Mouse (Mus musculus) embryonic facial prominence, embryonic 13.5 days (tissue): ENCODE results near the gene Pdp2. TPM values are rescaled to one million over a fixed set of nuclear protein-coding genes. Genes with fewer than 3 reads are reported as not detected.
A peak's percentile ranks its signal among the peaks of the same experiment; 100 is the strongest.

Experiments used
- ATAC-seq: fragments of 200-750 bp; cut with Nextera tagmentation; 2 replicates; pipeline ENCODE4 v1.8.0; 2017; ENCODE audit warnings: low read depth; ENCODE audit not compliant: insufficient number of reproducible peaks, insufficient read depth, low FRiP score, low TSS enrichment
- H3K27ac ChIP-seq: fragments of 300-500 bp; sonication (generic); 2 replicates; pipeline ENCODE4 v1.5.1; 2015; ENCODE audit warnings: moderate library complexity, mild to moderate bottlenecking, inconsistent platforms
- H3K27me3 ChIP-seq: fragments of 300-500 bp; sonication (generic); 2 replicates; pipeline ENCODE4 v1.6.1; 2015; ENCODE audit warnings: mild to moderate bottlenecking, inconsistent platforms
- H3K36me3 ChIP-seq: fragments of 300-500 bp; sonication (generic); 2 replicates; pipeline ENCODE4 v1.6.1; 2015; ENCODE audit warnings: mild to moderate bottlenecking, inconsistent platforms
- H3K4me1 ChIP-seq: fragments of 300-500 bp; sonication (generic); 2 replicates; pipeline ENCODE4 v1.6.1; 2015; ENCODE audit warnings: inconsistent platforms
- H3K4me2 ChIP-seq: fragments of 300-500 bp; sonication (generic); 2 replicates; pipeline ENCODE4 v1.6.1; 2015; ENCODE audit warnings: moderate library complexity, mild to moderate bottlenecking, inconsistent platforms
- H3K4me3 ChIP-seq: fragments of 300-500 bp; sonication (generic); 2 replicates; pipeline ENCODE4 v1.5.1; 2015; ENCODE audit warnings: mild to moderate bottlenecking, inconsistent platforms
- H3K9ac ChIP-seq: fragments of 300-500 bp; sonication (generic); 2 replicates; pipeline ENCODE4 v1.6.1; 2015; ENCODE audit warnings: mild to moderate bottlenecking, inconsistent platforms
- H3K9me3 ChIP-seq: fragments of 300-500 bp; sonication (generic); 2 replicates; pipeline ENCODE4 v1.6.1; 2016; ENCODE audit warnings: inconsistent platforms
- WGBS: fragments of 180-500 bp; shearing (Covaris S2); methylation state at CpG from one replicate; pipeline ENCODE4 v1.1.7; 2015; ENCODE audit warnings: mixed read lengths; 5-methylcytosine and 5-hydroxymethylcytosine counted together
- polyA plus RNA-seq: library from polyadenylated mRNA; unstranded; fragments of >200 nt; fragmentation: Nextera tagmentation; extraction: Ambion mirVana; gene quantifications from 2 replicates; pipeline ENCODE4 v1.2.1, GENCODE M21; 2015

Gene Pdp2
- 11.0 and 11.7 TPM in 2 replicates for polyA plus RNA-seq

- peak; percentile 96 for ATAC-seq
- under 1% methylated on average over 44 of the region's 44 CpGs for WGBS
- peak within 1 kb of the TSS; percentile 67 for H3K4me3 ChIP-seq
- H3K4me1 ChIP-seq = peaks cover 11% of the 10 kb centered on the region
- H3K36me3 ChIP-seq = peaks cover 27% of the 10 kb centered on the region
- no peaks in the 10 kb centered on the region for H3K9me3 ChIP-seq
- H3K27ac ChIP-seq = peak within 1 kb of the TSS; percentile 89
- no peaks in the 10 kb centered on the region for H3K27me3 ChIP-seq
- peak within 1 kb of the TSS; percentile 81 for H3K9ac ChIP-seq
- H3K4me2 ChIP-seq = peak within 1 kb of the TSS; percentile 89
Measured at GRCm38 (mm10) chr8:104591133-104591834, at the start of gene Pdp2. Gene Pdp2 (plus strand): TSS chr8:104591451.

- Histone ChIP-seq H3K27ac (no peak overlapping the region), H3K27me3 (peaks cover 56% of the 10 kb centered on the region), H3K9me3 (no peaks in the 10 kb centered on the region), H3K36me3 (no peaks in the 10 kb centered on the region), H3K4me1 (peaks cover 33% of the 10 kb centered on the region), H3K4me3 (peak overlapping the region; percentile 50), H3K4me2 (peak overlapping the region; percentile 91), H3K9ac (peak overlapping the region; percentile 61)
- WGBS = 16% methylated on average over 8 of the region's 8 CpGs
- ATAC-seq = no peak
Measured at GRCm38 (mm10) chr8:104541515-104541880, 49.8 kb upstream of the Pdp2 start.

GRCm38 (mm10) chr8:104542160-104542559 lies 49.1 kb upstream of the Pdp2 start:
- Histone ChIP-seq H3K4me3 (no peak overlapping the region), H3K36me3 (no peaks in the 10 kb centered on the region), H3K9me3 (no peaks in the 10 kb centered on the region), H3K9ac (no peak overlapping the region), H3K4me2 (no peak overlapping the region), H3K27me3 (peaks cover 56% of the 10 kb centered on the region), H3K27ac (no peak overlapping the region), H3K4me1 (peaks cover 33% of the 10 kb centered on the region)
- 13% methylated on average over 11 of the region's 11 CpGs for WGBS
- ATAC-seq = no peak

- H3K27ac ChIP-seq = no peak overlapping the region
- H3K27me3 ChIP-seq = peaks cover 56% of the 10 kb centered on the region
- H3K9ac ChIP-seq = no peak overlapping the region
- no peak for ATAC-seq
- 77% methylated on average over 8 of the region's 8 CpGs for WGBS
- H3K4me3 ChIP-seq = no peak overlapping the region
- no peaks in the 10 kb centered on the region for H3K9me3 ChIP-seq
- no peaks in the 10 kb centered on the region for H3K36me3 ChIP-seq
- H3K4me1 ChIP-seq = peaks cover 21% of the 10 kb centered on the region
- no peak overlapping the region for H3K4me2 ChIP-seq
Measured at GRCm38 (mm10) chr8:104543440-104544045, 47.7 kb upstream of the Pdp2 start.

GRCm38 (mm10) chr8:104555191-104555590 lies 36.1 kb upstream of the Pdp2 start:
- H3K27ac ChIP-seq = no peak overlapping the region
- H3K36me3 ChIP-seq = no peaks in the 10 kb centered on the region
- no peaks in the 10 kb centered on the region for H3K9me3 ChIP-seq
- 0 out of 2 replicates have a peak, but pooled peaks cover 4% of the 10 kb centered on the region for H3K27me3 ChIP-seq
- WGBS = 83% methylated on average over 4 of the region's 4 CpGs
- H3K4me1 ChIP-seq = 0 out of 2 replicates have a peak, but pooled peaks cover 3% of the 10 kb centered on the region
- no peak overlapping the region for H3K9ac ChIP-seq
- no peak for ATAC-seq
- H3K4me2 ChIP-seq = no peak overlapping the region
- no peak overlapping the region for H3K4me3 ChIP-seq

GRCm38 (mm10) chr8:104557226-104557625 lies 34.0 kb upstream of the Pdp2 start:
- Histone ChIP-seq H3K27ac (no peak overlapping the region), H3K4me1 (no peaks in the 10 kb centered on the region), H3K27me3 (0 out of 2 replicates have a peak, but pooled peaks cover 4% of the 10 kb centered on the region), H3K9me3 (no peaks in the 10 kb centered on the region), H3K9ac (no peak overlapping the region), H3K36me3 (no peaks in the 10 kb centered on the region), H3K4me3 (no peak overlapping the region), H3K4me2 (no peak overlapping the region)
- no peak for ATAC-seq
- 77% methylated on average over 7 of the region's 7 CpGs for WGBS

- no peak overlapping the region for H3K4me3 ChIP-seq
- no peak overlapping the region for H3K27ac ChIP-seq
- no peak overlapping the region for H3K4me2 ChIP-seq
- ATAC-seq = no peak
- no peaks in the 10 kb centered on the region for H3K36me3 ChIP-seq
- no peak overlapping the region for H3K9ac ChIP-seq
- H3K9me3 ChIP-seq = no peaks in the 10 kb centered on the region
- no peaks in the 10 kb centered on the region for H3K27me3 ChIP-seq
- H3K4me1 ChIP-seq = 0 out of 2 replicates have a peak, but pooled peaks cover 3% of the 10 kb centered on the region
Measured at GRCm38 (mm10) chr8:104560731-104561130, 30.5 kb upstream of the Pdp2 start.

- Histone ChIP-seq H3K36me3 (no peaks in the 10 kb centered on the region), H3K27me3 (no peaks in the 10 kb centered on the region), H3K27ac (no peak overlapping the region), H3K4me2 (peak overlapping the region; percentile 33), H3K4me1 (0 out of 2 replicates have a peak, but pooled peaks cover 3% of the 10 kb centered on the region), H3K9ac (no peak overlapping the region), H3K4me3 (0 out of 2 replicates have a peak overlapping the region, but pooled peaks have one; percentile 9), H3K9me3 (no peaks in the 10 kb centered on the region)
- 0 out of 2 replicates have a peak, but pooled peaks have one; percentile 62 for ATAC-seq
- WGBS = 20% methylated on average over 22 of the region's 22 CpGs
Measured at GRCm38 (mm10) chr8:104564633-104565456, 26.4 kb upstream of the Pdp2 start.

- H3K4me1 ChIP-seq = 0 out of 2 replicates have a peak, but pooled peaks cover 3% of the 10 kb centered on the region
- H3K9ac ChIP-seq = no peak overlapping the region
- no peak overlapping the region for H3K4me2 ChIP-seq
- ATAC-seq = no peak
- no peaks in the 10 kb centered on the region for H3K27me3 ChIP-seq
- H3K36me3 ChIP-seq = no peaks in the 10 kb centered on the region
- H3K9me3 ChIP-seq = no peaks in the 10 kb centered on the region
- 93% methylated on average over 5 of the region's 5 CpGs for WGBS
- no peak overlapping the region for H3K27ac ChIP-seq
- H3K4me3 ChIP-seq = no peak overlapping the region
Measured at GRCm38 (mm10) chr8:104565457-104565798, 25.8 kb upstream of the Pdp2 start.

GRCm38 (mm10) chr8:104569559-104569958 lies 21.7 kb upstream of the Pdp2 start:
- H3K9me3 ChIP-seq = no peaks in the 10 kb centered on the region
- no peak overlapping the region for H3K27ac ChIP-seq
- no peak overlapping the region for H3K9ac ChIP-seq
- H3K4me1 ChIP-seq = 0 out of 2 replicates have a peak, but pooled peaks cover 3% of the 10 kb centered on the region
- H3K4me3 ChIP-seq = no peak overlapping the region
- no peaks in the 10 kb centered on the region; the same call in 1 of the 2 replicates for H3K27me3 ChIP-seq
- no peak for ATAC-seq
- H3K4me2 ChIP-seq = no peak overlapping the region
- WGBS = 57% methylated on average over 1 of the region's 1 CpGs
- no peaks in the 10 kb centered on the region for H3K36me3 ChIP-seq
